Mouse (Mus musculus): ENCODE measurements around the gene Mamdc2. TPM values are rescaled to one million over a fixed set of nuclear protein-coding genes. Genes with fewer than 3 reads are reported as not detected.
A peak's percentile ranks its signal among the peaks of the same experiment; 100 is the strongest.

The Mamdc2 gene
- total RNA-seq, 2 experiments from 2014 or later = 1.3 to 2.3 TPM

- no peak for DNase-seq (ENCODE audit: low spot score in 2 of 2)
These were observed 151.1 kb downstream of the Mamdc2 start for GRCm38 (mm10) chr19:23297191-23297590.

- no peak for DNase-seq (ENCODE audit: low spot score in 2 of 2)
These were observed 159.0 kb downstream of the Mamdc2 start for GRCm38 (mm10) chr19:23289251-23289650.

GRCm38 (mm10) chr19:23281911-23282660 is 166.2 kb downstream of the Mamdc2 start:
- DNase-seq (ENCODE audit: low spot score in 2 of 2) = no peak

- no peak for DNase-seq (ENCODE audit: low spot score in 2 of 2)
These were observed 174.1 kb downstream of the Mamdc2 start for GRCm38 (mm10) chr19:23274054-23274724.

DNA sequence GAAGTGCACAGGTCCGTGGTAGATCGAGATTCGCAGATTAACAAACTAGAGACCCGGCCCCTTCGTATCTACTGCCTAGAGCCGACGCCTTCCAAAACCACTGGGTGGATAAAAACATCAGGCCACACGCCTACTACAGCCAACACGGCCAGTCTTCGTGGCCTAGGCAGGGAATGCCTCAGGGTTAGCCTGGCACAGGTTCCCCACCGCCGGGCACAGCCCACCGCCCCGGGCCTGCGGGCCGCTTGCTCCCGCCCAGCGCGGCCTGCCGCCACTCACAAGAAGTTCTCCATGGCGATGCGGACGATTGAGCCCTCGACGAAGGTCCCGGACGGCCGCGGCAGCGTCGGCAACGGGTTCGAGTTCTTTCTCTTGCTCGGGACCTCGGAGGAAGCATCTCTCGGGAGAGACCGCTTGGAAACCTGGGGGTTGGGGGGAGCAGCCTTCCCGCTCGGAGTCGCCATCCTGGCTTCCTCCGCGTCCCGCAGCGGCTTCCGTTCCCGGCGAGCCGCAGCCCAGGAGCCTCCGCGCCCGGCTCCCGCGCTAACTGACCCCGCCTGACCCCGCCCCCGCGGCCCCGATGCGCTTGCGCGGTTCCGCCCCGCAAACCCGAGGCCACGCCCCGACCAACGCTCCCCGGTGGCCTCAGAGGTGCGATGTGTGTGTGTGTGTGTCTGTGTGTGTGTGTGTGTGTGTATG is 174.7 kb downstream of the Mamdc2 start, which contains the start of gene Smc5:
Gene Smc5 (minus strand): TSS at position 543 of the 699 bp plus-strand sequence.
- peak; percentile 82 to 84 for DNase-seq (ENCODE audit: low spot score in 2 of 2)

DNA sequence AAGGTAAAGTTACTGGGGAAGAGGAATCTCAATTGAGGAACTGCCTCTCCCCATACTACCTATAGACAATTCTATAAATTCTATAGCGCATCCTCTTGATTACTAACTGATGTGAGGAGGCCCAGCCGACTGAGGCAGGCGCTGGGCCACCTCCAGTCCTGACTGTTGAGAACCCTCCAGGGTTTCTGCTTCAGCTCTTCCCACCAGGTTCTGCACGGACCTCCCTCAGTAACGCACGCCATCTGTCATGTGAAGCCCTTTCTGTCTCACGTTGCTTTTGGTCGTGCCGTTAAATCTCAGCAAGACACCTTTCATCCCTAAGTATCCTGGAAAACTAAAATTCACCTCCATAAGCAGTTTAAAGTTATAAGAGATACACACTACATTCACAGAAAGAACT is 191.5 kb downstream of the Mamdc2 start:
- no peak for DNase-seq (ENCODE audit: low spot score in 2 of 2)

Other genes starting within 250 kb of the Mamdc2 start
- 10 to 100 TPM; 34.3 to 40.1 TPM for gene Smc5, start 174.5 kb downstream of the Mamdc2 start, total RNA-seq (2021)
- gene 1700028P14Rik, start 204.4 kb upstream of the Mamdc2 start, total RNA-seq (2021) = 1 to 10 TPM; 1.7 to 2.5 TPM
- gene Ptar1, start 239.0 kb upstream of the Mamdc2 start, total RNA-seq (2021) = 10 to 100 TPM; 37.2 to 44.2 TPM